Mouse (Mus musculus): ENCODE results near the gene Olfr218.
"Not testable (repeated sequence)": the region's sequence is repeated elsewhere in the genome, so short reads cannot be mapped to it uniquely, and the experiment has no call there.

Gene Olfr218

GRCm38 (mm10) chr1:173197508-173197907 lies at the start of gene Olfr218:
Gene Olfr218 (plus strand): TSS chr1:173197808.
- no peak for DNase-seq

GRCm38 (mm10) chr1:173174154-173174842 lies 23.3 kb upstream of the Olfr218 start:
- DNase-seq = no peak

GRCm38 (mm10) chr1:173190540-173190939 lies 7.1 kb upstream of the Olfr218 start, which contains the start of gene Olfr1406:
Gene Olfr1406 (minus strand): TSS chr1:173190640.
- no peak for DNase-seq

- DNase-seq = no peak
These were observed 5.5 kb upstream of the Olfr218 start for GRCm38 (mm10) chr1:173192059-173192458.

- DNase-seq = no peak
These were observed 1.2 kb upstream of the Olfr218 start for GRCm38 (mm10) chr1:173196359-173196758.

- DNase-seq = no peak
These were observed 14.5 kb downstream of the Olfr218 start, which contains the start of gene Olfr1404 for GRCm38 (mm10) chr1:173212092-173212491. Gene Olfr1404 (plus strand): TSS chr1:173212392.

- no peak for DNase-seq
These were observed 18.9 kb downstream of the Olfr218 start for GRCm38 (mm10) chr1:173216481-173216880.

- no peak for DNase-seq
These were observed 29.5 kb downstream of the Olfr218 start, which contains the start of gene Fcer1a for GRCm38 (mm10) chr1:173227081-173227480. Gene Fcer1a (minus strand): TSS chr1:173227214.

- not testable (repeated sequence) for DNase-seq
These were observed 39.4 kb downstream of the Olfr218 start for GRCm38 (mm10) chr1:173237004-173237403.

- no peak for DNase-seq
These were observed 52.3 kb downstream of the Olfr218 start for GRCm38 (mm10) chr1:173249888-173250287.

Data from lung, postnatal 10 days (tissue).